In genomic region chr13:90292905-90293304, GRCm38 (mm10) we compare ENCODE assay signal across 17 mouse cellular contexts.
DNase-seq lines count a peak whose midpoint lies in the region; ATAC-seq and TF ChIP-seq lines count a peak whose summit lies in the region.
"Had no signal": no experiment of that assay in that cellular context is flagged by ENCODE, and none has a peak within 500 bp of the region (broad histone marks: within the 10 kb centered on the region; RNA-seq: fewer than 3 reads in every experiment).

No protein-coding gene starts in this region.

- no peaks in the 10 kb centered on the region for H3K4me1 ChIP-seq in hindbrain, postnatal 0 days (ENCODE audit: insufficient read depth, low read length)
- peaks cover 16% of the 10 kb centered on the region for H3K4me1 ChIP-seq in hindbrain, embryonic 13.5 days (replicated peaks)
- H3K4me1 ChIP-seq in forebrain, embryonic 12.5 days, result peaks cover 24% of the 10 kb centered on the region
- peaks cover 19% of the 10 kb centered on the region for H3K4me1 ChIP-seq in midbrain, embryonic 12.5 days
- H3K4me1 ChIP-seq: liver, embryonic 15.5 days had no signal

- no peaks in the 10 kb centered on the region for H3K36me3 ChIP-seq in hindbrain, postnatal 0 days (ENCODE audit: insufficient read depth, low read length)
- no peaks in the 10 kb centered on the region for H3K36me3 ChIP-seq in hindbrain, embryonic 13.5 days
- no peaks in the 10 kb centered on the region for H3K36me3 ChIP-seq in forebrain, embryonic 12.5 days (replicated peaks)
- no peaks in the 10 kb centered on the region for H3K36me3 ChIP-seq in midbrain, embryonic 12.5 days
- H3K36me3 ChIP-seq: limb, embryonic 13.5 days; liver, embryonic 15.5 days had no signal

- H3K4me2 ChIP-seq in hindbrain, postnatal 0 days (ENCODE audit: low read depth, low read length), result no peak overlapping the region
- no peak overlapping the region for H3K4me2 ChIP-seq in hindbrain, embryonic 13.5 days
- H3K4me2 ChIP-seq in forebrain, embryonic 12.5 days, result no peak overlapping the region
- H3K4me2 ChIP-seq in midbrain, embryonic 12.5 days (replicated peaks), result no peak overlapping the region
- H3K4me2 ChIP-seq: limb, embryonic 13.5 days; liver, embryonic 15.5 days had no signal

- H3K9me3 ChIP-seq in hindbrain, postnatal 0 days (ENCODE audit: low read length), result no peaks in the 10 kb centered on the region
- H3K9me3 ChIP-seq in hindbrain, embryonic 13.5 days, result no peaks in the 10 kb centered on the region
- no peaks in the 10 kb centered on the region for H3K9me3 ChIP-seq in forebrain, embryonic 12.5 days
- H3K9me3 ChIP-seq in midbrain, embryonic 12.5 days, result no peaks in the 10 kb centered on the region
- H3K9me3 ChIP-seq: limb, embryonic 13.5 days; liver, embryonic 15.5 days had no signal

- H3K4me3 ChIP-seq in hindbrain, postnatal 0 days (ENCODE audit: low read length), result no peak overlapping the region
- no peak overlapping the region for H3K4me3 ChIP-seq in hindbrain, embryonic 13.5 days
- no peak overlapping the region for H3K4me3 ChIP-seq in forebrain, embryonic 12.5 days (replicated peaks)
- no peak overlapping the region for H3K4me3 ChIP-seq in midbrain, embryonic 12.5 days
- H3K4me3 ChIP-seq: limb, embryonic 13.5 days; liver, embryonic 15.5 days had no signal

- ATAC-seq in hindbrain, postnatal 0 days, result peak; percentile 62; the same call in 1 of the 2 replicates
- no peak for ATAC-seq in hindbrain, embryonic 13.5 days (ENCODE audit: low FRiP score)
- peak; percentile 37; the same call in 1 of the 2 replicates for ATAC-seq in forebrain, embryonic 12.5 days (ENCODE audit: low FRiP score)
- peak; percentile 59 for ATAC-seq in midbrain, embryonic 12.5 days (ENCODE audit: low FRiP score, low read depth)
- ATAC-seq in CD4-positive, CD25-positive, alpha-beta regulatory T cell, adult 4 months, result no peak

- no peak overlapping the region for H3K9ac ChIP-seq in hindbrain, postnatal 0 days (replicated peaks; ENCODE audit: low read length)
- no peak overlapping the region for H3K9ac ChIP-seq in hindbrain, embryonic 13.5 days
- H3K9ac ChIP-seq in forebrain, embryonic 12.5 days, result no peak overlapping the region
- H3K9ac ChIP-seq in midbrain, embryonic 12.5 days (replicated peaks), result no peak overlapping the region
- H3K9ac ChIP-seq: limb, embryonic 13.5 days; liver, embryonic 15.5 days had no signal

- no peak for TF ChIP-seq CTCF in hindbrain, postnatal 0 days (IDR thresholded peaks at IDR 0.05; ENCODE audit: low read depth)

- no peak overlapping the region for H3K27ac ChIP-seq in hindbrain, postnatal 0 days
- no peak overlapping the region for H3K27ac ChIP-seq in hindbrain, embryonic 13.5 days
- no peak overlapping the region for H3K27ac ChIP-seq in forebrain, embryonic 12.5 days
- H3K27ac ChIP-seq in midbrain, embryonic 12.5 days (replicated peaks), result no peak overlapping the region
- H3K27ac ChIP-seq: limb, embryonic 13.5 days; liver, embryonic 15.5 days had no signal

- peak; percentile 54 for DNase-seq in hindbrain, postnatal 0 days (ENCODE audit: low spot score)
- DNase-seq in brain, adult 2 months (ENCODE audit: low read depth, low spot score), result peak; percentile 35
- DNase-seq in testis, postnatal 10 days (ENCODE audit: low spot score), result no peak
- DNase-seq: adrenal gland, postnatal 10 days; cerebellum, adult 8-10 months; heart, adult 11 months; kidney, adult 2 months; kidney, postnatal 36 days; lung, postnatal 36 days; right cerebral cortex, postnatal 25 days; thymus, adult 2 months had no signal

- WGBS in hindbrain, postnatal 0 days, result 20% methylated on average over 4 of the region's 4 CpGs
- 44% methylated on average over 4 of the region's 4 CpGs for WGBS in hindbrain, embryonic 13.5 days
- 29% methylated on average over 4 of the region's 4 CpGs for WGBS in forebrain, embryonic 12.5 days
- WGBS in midbrain, embryonic 12.5 days, result 43% methylated on average over 4 of the region's 4 CpGs

- no peaks in the 10 kb centered on the region for H3K27me3 ChIP-seq in hindbrain, postnatal 0 days (ENCODE audit: insufficient read depth, low read length)
- no peaks in the 10 kb centered on the region for H3K27me3 ChIP-seq in hindbrain, embryonic 13.5 days
- no peaks in the 10 kb centered on the region for H3K27me3 ChIP-seq in forebrain, embryonic 12.5 days
- no peaks in the 10 kb centered on the region for H3K27me3 ChIP-seq in midbrain, embryonic 12.5 days
- H3K27me3 ChIP-seq: limb, embryonic 13.5 days; liver, embryonic 15.5 days had no signal

Comparison
In these comparisons a context has a peak if more than half of its experiments do, and no peak if none do; other contexts are left out.
1. ATAC-seq: peak in hindbrain, postnatal 0 days (single experiment), forebrain, embryonic 12.5 days (single experiment) and midbrain, embryonic 12.5 days (single experiment); none in hindbrain, embryonic 13.5 days (single experiment) and CD4-positive, CD25-positive, alpha-beta regulatory T cell, adult 4 months (single experiment).